Mouse (Mus musculus) mouse trophoblast stem cell (cell line): ENCODE measurements at regions not wholly inside any gene's neighbourhood (a gene's known extent, or its start where the extent isn't known, plus 50 kb on each side); places are given as distances from the start of the nearest gene placed in this dataset.

Experiments
- in situ Hi-C, 2 experiments: fragments of 300-500 bp; cut with MseI, MboI; formaldehyde crosslinking; loops; 2 replicates in 1 of 2; 3 replicates in 1 of 2; pipeline ENCODE4 v1.15.1; 2025

GRCm38 (mm10) chr19:21077771-21078548 is 124.0 kb upstream of the Tmc1 start:
- in situ Hi-C loops = no loop called here

GRCm38 (mm10) chr19:21068381-21068780 is 114.4 kb upstream of the Tmc1 start:
- in situ Hi-C loops = no loop called here

GRCm38 (mm10) chr19:21066432-21067113 is 112.6 kb upstream of the Tmc1 start:
- in situ Hi-C loops = no loop called here

GRCm38 (mm10) chr19:21064902-21065301 is 110.9 kb upstream of the Tmc1 start:
- in situ Hi-C loops = no loop called here

- in situ Hi-C loops = no loop called here
Observed at GRCm38 (mm10) chr19:21053597-21054544, 99.9 kb upstream of the Tmc1 start.

GRCm38 (mm10) chr19:21052771-21053170 is 98.8 kb upstream of the Tmc1 start:
- in situ Hi-C loops = no loop called here

- in situ Hi-C loops = no loop called here
Observed at GRCm38 (mm10) chr19:21051872-21052271, 97.9 kb upstream of the Tmc1 start.

- in situ Hi-C loops = no loop called here
Observed at GRCm38 (mm10) chr19:21050994-21051721, 97.2 kb upstream of the Tmc1 start.

GRCm38 (mm10) chr19:21049301-21049700 is 95.3 kb upstream of the Tmc1 start:
- in situ Hi-C loops = loop anchor here in 1 of 2 experiments (25.0 kb wide), 1 partner anchor 213 kb away; the partner anchor contains the start of gene Zfand5

- in situ Hi-C loops = loop anchor here in 1 of 2 experiments (25.0 kb wide), 1 partner anchor 217 kb away; the partner anchor contains the start of gene Zfand5
Observed at GRCm38 (mm10) chr19:21045565-21045964, 91.6 kb upstream of the Tmc1 start.

GRCm38 (mm10) chr19:21043958-21044357 is 90.0 kb upstream of the Tmc1 start:
- in situ Hi-C loops = loop anchor here in 1 of 2 experiments (25.0 kb wide), 1 partner anchor 218 kb away; the partner anchor contains the start of gene Zfand5

GRCm38 (mm10) chr19:21042536-21042935 is 88.5 kb upstream of the Tmc1 start:
- in situ Hi-C loops = loop anchor here in 1 of 2 experiments (25.0 kb wide), 1 partner anchor 220 kb away; the partner anchor contains the start of gene Zfand5

- in situ Hi-C loops = loop anchor here in 1 of 2 experiments (25.0 kb wide), 1 partner anchor 225 kb away; the partner anchor contains the start of gene Zfand5
Observed at GRCm38 (mm10) chr19:21037448-21038077, 83.6 kb upstream of the Tmc1 start.

GRCm38 (mm10) chr19:21036507-21037425 is 82.8 kb upstream of the Tmc1 start:
- in situ Hi-C loops = loop anchor here in 1 of 2 experiments (25.0 kb wide), 1 partner anchor 226 kb away; the partner anchor contains the start of gene Zfand5

- in situ Hi-C loops = loop anchor here in 1 of 2 experiments (25.0 kb wide), 1 partner anchor 227 kb away; the partner anchor contains the start of gene Zfand5
Observed at GRCm38 (mm10) chr19:21035505-21035904, 81.5 kb upstream of the Tmc1 start.

GRCm38 (mm10) chr19:21033991-21034390 is 80.0 kb upstream of the Tmc1 start:
- in situ Hi-C loops = loop anchor here in 1 of 2 experiments (25.0 kb wide), 1 partner anchor 228 kb away; the partner anchor contains the start of gene Zfand5

GRCm38 (mm10) chr19:21032558-21032957 is 78.6 kb upstream of the Tmc1 start:
- in situ Hi-C loops = loop anchor here in 1 of 2 experiments (25.0 kb wide), 1 partner anchor 230 kb away; the partner anchor contains the start of gene Zfand5

GRCm38 (mm10) chr19:21031768-21032308 is 77.8 kb upstream of the Tmc1 start:
- in situ Hi-C loops = loop anchor here in 1 of 2 experiments (25.0 kb wide), 1 partner anchor 230 kb away; the partner anchor contains the start of gene Zfand5
